Mouse (Mus musculus) myocyte (in vitro differentiated cells): ENCODE results near the gene Zfp526. TPM values are rescaled to one million over a fixed set of nuclear protein-coding genes. Genes with fewer than 3 reads are reported as not detected.

ENCODE experiments used
- H3K27me3 ChIP-seq: one replicate; pipeline ENCODE4 v1.6.1; 2011; ENCODE audit not compliant: control insufficient read depth, insufficient read depth, insufficient read length
- H3K36me3 ChIP-seq: one replicate; pipeline ENCODE4 v1.6.1; 2011; ENCODE audit not compliant: control insufficient read depth, insufficient read depth
- H3K4me2 ChIP-seq: one replicate; pipeline ENCODE4 v1.6.1; 2011; ENCODE audit warnings: low read depth, control low read depth
- H3K4me3 ChIP-seq: one replicate; pipeline ENCODE4 v1.5.1; 2011; ENCODE audit warnings: mild to moderate bottlenecking, control low read depth, moderate library complexity
- H3K79me2 ChIP-seq: one replicate; pipeline ENCODE4 v1.6.1; 2011; ENCODE audit not compliant: control insufficient read depth, insufficient read depth
- H3ac ChIP-seq: one replicate; pipeline ENCODE4 v1.6.1; 2011; ENCODE audit not compliant: control insufficient read depth, insufficient read length
- CEBPB ChIP-seq: IDR thresholded peaks from 2 replicates; pipeline ENCODE4 v1.6.1; 2011; ENCODE audit warnings: mild to moderate bottlenecking, moderate library complexity; ENCODE audit not compliant: poor library complexity, insufficient read depth, severe bottlenecking
- E2F4 ChIP-seq: IDR thresholded peaks from one replicate; pipeline ENCODE4 v1.6.1; 2011; ENCODE audit warnings: mild to moderate bottlenecking, control low read depth, moderate library complexity; ENCODE audit not compliant: insufficient read depth
- MAX ChIP-seq: IDR thresholded peaks from one replicate; pipeline ENCODE4 v1.6.1; 2011; ENCODE audit warnings: low read depth, mild to moderate bottlenecking, control low read depth
- MYOD1 ChIP-seq, 3 experiments: IDR thresholded peaks; one replicate each; pipeline ENCODE4 v1.6.1; 2011; ENCODE audit warnings: control low read depth in 2 of 3, low read depth in 2 of 3, mild to moderate bottlenecking in 2 of 3, moderate library complexity in 1 of 3; ENCODE audit not compliant: insufficient read length in 2 of 3, control insufficient read depth in 1 of 3
- MYOG ChIP-seq, 3 experiments: IDR thresholded peaks; one replicate each; pipeline ENCODE4 v1.6.1; 2011; ENCODE audit warnings: control low read depth in 2 of 3, low read depth in 2 of 3, mild to moderate bottlenecking in 2 of 3; ENCODE audit not compliant: insufficient read length in 2 of 3, control insufficient read depth in 1 of 3, insufficient read depth in 1 of 3
- POLR2A ChIP-seq: IDR thresholded peaks from one replicate; pipeline ENCODE4 v1.6.1; 2011; ENCODE audit warnings: low read depth, mild to moderate bottlenecking, control low read depth, moderate library complexity; ENCODE audit not compliant: insufficient read length
- POLR2AphosphoS2 ChIP-seq: IDR thresholded peaks from one replicate; pipeline ENCODE4 v1.6.1; 2011; ENCODE audit warnings: low read depth, control low read depth; ENCODE audit not compliant: insufficient read length
- REST ChIP-seq: IDR thresholded peaks from one replicate; pipeline ENCODE4 v1.6.1; 2011; ENCODE audit warnings: mild to moderate bottlenecking, control low read depth, moderate library complexity; ENCODE audit not compliant: insufficient read depth, insufficient read length
- SRF ChIP-seq: IDR thresholded peaks from one replicate; pipeline ENCODE4 v1.6.1; 2011; ENCODE audit warnings: low read depth; ENCODE audit not compliant: control insufficient read depth, insufficient read length
- TCF12 ChIP-seq: IDR thresholded peaks from one replicate; pipeline ENCODE4 v1.6.1; 2011; ENCODE audit warnings: mild to moderate bottlenecking, control low read depth; ENCODE audit not compliant: poor library complexity, insufficient read depth, severe bottlenecking
- TCF3 ChIP-seq: IDR thresholded peaks from one replicate; pipeline ENCODE4 v1.6.1; 2011; ENCODE audit warnings: low read depth, control low read depth; ENCODE audit not compliant: insufficient read length
- USF1 ChIP-seq: IDR thresholded peaks from one replicate; pipeline ENCODE4 v1.6.1; 2011; ENCODE audit warnings: low read depth, mild to moderate bottlenecking, control low read depth, moderate library complexity
- polyA plus RNA-seq: library from polyadenylated mRNA; unstranded; fragments of >200 nt; fragmentation: generic; extraction: Trizol; gene quantifications from one replicate; pipeline ENCODE4 v1.2.1, GENCODE M21; 2012; ENCODE audit warnings: missing spikeins

Zfp526 gene
- polyA plus RNA-seq, 1 experiment, result 5.6 TPM

GRCm38 (mm10) chr7:25269545-25270271 is 48.5 kb downstream of the Zfp526 start:
- no peak for TF ChIP-seq USF1
- TF ChIP-seq CEBPB, result no peak
- no peak for TF ChIP-seq REST
- peak; percentile 62 for TF ChIP-seq POLR2AphosphoS2

DNA sequence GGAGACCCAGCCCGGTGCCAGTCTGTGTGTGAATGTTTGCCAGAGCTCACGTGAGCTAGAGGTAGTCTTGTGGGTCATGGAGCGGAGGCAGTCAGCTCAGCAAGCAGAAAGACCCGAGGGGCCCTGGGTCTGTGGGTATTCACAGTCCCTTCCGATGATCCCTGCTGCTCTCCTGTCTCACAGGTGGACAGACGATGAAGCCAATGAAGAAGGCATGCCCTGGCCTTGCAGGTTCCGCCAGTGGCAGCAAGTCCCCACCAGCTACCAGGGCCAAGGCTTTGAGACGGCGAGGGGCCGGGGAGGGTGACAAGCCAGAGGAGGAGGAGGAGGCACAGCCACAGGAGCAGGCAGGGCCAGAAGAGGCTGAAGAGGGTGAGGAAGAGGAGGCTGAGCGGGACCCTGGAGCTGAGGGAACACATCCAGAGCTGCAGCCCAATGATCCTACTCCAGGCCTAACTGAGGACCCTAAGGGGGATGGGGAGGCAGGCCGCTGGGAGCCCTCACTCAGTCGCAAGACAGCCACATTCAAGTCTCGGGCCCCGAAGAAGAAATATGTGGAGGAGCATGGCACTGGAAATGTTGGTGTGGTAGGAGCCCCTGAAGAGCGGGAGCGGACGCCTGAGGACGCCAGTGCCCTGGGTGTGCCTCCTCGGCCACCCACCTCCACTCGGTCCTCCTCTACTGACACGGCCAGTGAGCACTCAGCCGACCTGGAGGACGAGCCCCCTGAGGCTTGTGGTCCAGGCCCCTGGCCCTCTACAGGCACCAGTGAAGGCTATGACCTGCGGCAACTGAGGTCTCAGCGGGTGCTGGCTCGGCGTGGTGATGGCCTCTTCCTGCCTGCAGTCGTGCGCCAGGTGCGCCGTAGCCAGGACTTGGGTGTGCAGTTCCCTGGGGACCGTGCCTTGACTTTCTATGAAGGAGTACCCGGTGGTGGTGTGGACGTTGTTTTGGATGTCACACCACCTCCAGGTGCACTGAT is 49.7 kb downstream of the Zfp526 start:
- H3K79me2 ChIP-seq, result peaks cover 17% of the 10 kb centered on the region
- H3K36me3 ChIP-seq, result no peaks in the 10 kb centered on the region
- TF ChIP-seq CEBPB, result no peak
- TF ChIP-seq REST, result no peak
- TF ChIP-seq E2F4, result no peak
- TF ChIP-seq MYOD1 (IDR thresholded peaks at IDR 0.05; ENCODE audit: control insufficient read depth in 1 of 3, insufficient read length in 2 of 3, low read depth in 2 of 3), result peak in 1 of 3 experiments; percentile 0
- TF ChIP-seq MAX, result no peak

More at GRCm38 (mm10) chr7:25269545-25270271, 48.5 kb downstream of the Zfp526 start:
- H3K36me3 ChIP-seq, result no peaks in the 10 kb centered on the region
- H3K4me3 ChIP-seq, result peak overlapping the region; percentile 84
- peaks cover 17% of the 10 kb centered on the region for H3K79me2 ChIP-seq
- no peaks in the 10 kb centered on the region for H3K27me3 ChIP-seq
- H3K4me2 ChIP-seq, result peak overlapping the region; percentile 92
- H3ac ChIP-seq, result peak overlapping the region; percentile 24

DNA sequence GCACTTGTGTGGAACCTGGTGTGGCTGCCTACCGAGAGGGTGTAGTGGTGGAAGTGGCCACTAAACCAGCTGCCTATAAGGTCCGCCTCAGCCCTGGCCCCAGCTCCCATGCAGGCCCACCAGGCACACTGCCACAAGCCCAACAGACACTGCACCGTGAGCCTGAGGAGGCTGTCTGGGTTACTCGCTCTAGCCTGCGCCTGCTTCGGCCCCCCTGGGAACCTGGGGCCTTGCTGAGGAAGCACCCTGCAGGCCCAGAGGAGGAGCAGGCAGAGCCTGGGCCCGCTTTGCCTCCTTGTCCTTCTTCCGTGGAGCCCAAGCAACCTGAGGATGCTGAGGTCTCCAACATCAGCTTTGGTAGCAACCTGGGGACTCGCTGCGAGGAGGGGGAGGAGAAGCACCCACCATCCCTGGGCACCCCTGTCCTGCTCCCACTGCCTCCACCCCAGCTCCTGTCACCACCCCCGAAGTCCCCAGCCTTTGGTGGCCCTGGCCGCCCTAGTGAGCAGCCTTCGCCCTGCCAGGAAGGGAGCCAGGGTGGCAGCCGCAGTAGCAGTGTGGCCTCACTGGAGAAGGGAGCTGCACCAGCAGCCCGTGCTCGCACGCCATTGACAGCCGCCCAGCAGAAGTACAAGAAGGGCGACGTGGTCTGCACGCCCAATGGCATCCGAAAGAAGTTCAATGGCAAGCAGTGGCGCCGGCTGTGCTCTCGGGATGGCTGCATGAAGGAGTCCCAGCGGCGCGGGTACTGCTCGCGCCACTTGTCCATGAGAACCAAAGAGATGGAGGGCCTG is 50.6 kb downstream of the Zfp526 start:
- no peak overlapping the region for H3K4me2 ChIP-seq
- no peak for TF ChIP-seq REST
- TF ChIP-seq MYOG (IDR thresholded peaks at IDR 0.05; ENCODE audit: control insufficient read depth in 1 of 3, insufficient read depth in 1 of 3, insufficient read length in 2 of 3, low read depth in 2 of 3), result no peak
- TF ChIP-seq POLR2A, result no peak
- no peaks in the 10 kb centered on the region for H3K27me3 ChIP-seq
- H3ac ChIP-seq, result no peak overlapping the region
- peaks cover 19% of the 10 kb centered on the region for H3K79me2 ChIP-seq
- H3K4me3 ChIP-seq, result no peak overlapping the region
- no peaks in the 10 kb centered on the region for H3K36me3 ChIP-seq

More for the DNA sequence above, 49.7 kb downstream of the Zfp526 start:
- Histone ChIP-seq H3K4me3 (no peak overlapping the region), H3K27me3 (no peaks in the 10 kb centered on the region), H3K4me2 (no peak overlapping the region), H3ac (no peak overlapping the region)

GRCm38 (mm10) chr7:25272445-25273258 is 51.4 kb downstream of the Zfp526 start:
- H3K36me3 ChIP-seq, result no peaks in the 10 kb centered on the region
- H3ac ChIP-seq, result no peak overlapping the region
- H3K27me3 ChIP-seq, result no peaks in the 10 kb centered on the region
- H3K79me2 ChIP-seq, result peaks cover 22% of the 10 kb centered on the region
- no peak overlapping the region for H3K4me2 ChIP-seq
- no peak overlapping the region for H3K4me3 ChIP-seq
- TF ChIP-seq CEBPB, result no peak
- TF ChIP-seq POLR2AphosphoS2, result no peak
- TF ChIP-seq MYOG (IDR thresholded peaks at IDR 0.05; ENCODE audit: control insufficient read depth in 1 of 3, insufficient read depth in 1 of 3, insufficient read length in 2 of 3, low read depth in 2 of 3), result no peak
- no peak for TF ChIP-seq E2F4
- no peak for TF ChIP-seq MAX
- TF ChIP-seq POLR2A, result no peak
- TF ChIP-seq USF1, result no peak
- TF ChIP-seq TCF12, result no peak
- no peak for TF ChIP-seq SRF
- TF ChIP-seq REST, result no peak
- no peak for TF ChIP-seq MYOD1 (IDR thresholded peaks at IDR 0.05; ENCODE audit: control insufficient read depth in 1 of 3, insufficient read length in 2 of 3, low read depth in 2 of 3)
- TF ChIP-seq TCF3, result no peak
